Mouse (Mus musculus) kidney, postnatal 36 days (tissue): ENCODE results near the gene Mark3.
A peak's percentile ranks its signal among the peaks of the same experiment; 100 is the strongest.

Source experiments
- DNase-seq, 2 experiments: peaks; one replicate each; pipeline ENCODE4 v3.0.0; 2021 to 2022; ENCODE audit warnings: mixed read lengths in 2 of 2

Mark3 gene

DNA sequence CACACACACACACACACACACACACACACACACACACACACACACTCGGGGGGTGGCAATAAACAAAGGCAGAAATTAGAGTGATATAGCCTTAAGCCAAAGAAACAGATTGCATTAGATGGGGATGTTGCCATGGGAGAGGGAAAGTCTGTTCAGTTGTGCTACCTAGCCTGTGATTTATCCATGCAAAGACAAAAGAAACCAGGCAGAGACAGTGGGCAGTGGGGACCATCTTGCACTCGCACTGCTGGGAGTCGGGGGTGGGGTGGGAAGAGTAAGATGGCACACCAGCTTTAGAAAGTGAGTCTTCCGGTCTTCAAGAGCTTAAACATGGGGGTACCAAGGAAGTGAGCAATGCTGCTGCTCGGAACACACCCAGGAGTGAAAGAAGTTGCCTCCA, 14.0 kb upstream of the Mark3 start:
- DNase-seq = no peak

DNA sequence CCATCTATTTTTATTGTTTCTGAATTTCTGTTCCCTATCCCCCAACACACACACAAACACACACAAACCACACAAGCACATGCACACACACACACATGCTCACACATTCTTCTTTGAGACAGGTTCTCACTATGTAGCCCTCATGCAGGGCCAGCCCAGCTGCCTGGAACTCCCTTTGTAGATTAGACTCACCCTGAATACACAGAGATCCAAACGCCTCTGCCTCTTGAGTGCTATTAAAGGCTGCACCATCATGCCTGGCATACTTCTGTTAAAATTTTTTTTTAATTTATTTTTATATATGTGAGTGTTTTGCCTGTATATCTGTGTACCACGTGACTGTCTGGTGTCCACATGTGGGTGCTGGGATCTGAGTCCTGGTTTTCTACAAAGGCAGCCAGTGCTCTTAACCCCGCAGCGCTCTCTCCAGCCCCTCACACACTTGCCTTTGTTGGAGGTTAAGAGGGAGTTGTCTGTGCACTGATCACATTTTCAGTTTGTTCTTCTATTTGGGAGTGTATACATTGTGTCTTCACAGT, 12.0 kb upstream of the Mark3 start:
- DNase-seq = no peak

DNA sequence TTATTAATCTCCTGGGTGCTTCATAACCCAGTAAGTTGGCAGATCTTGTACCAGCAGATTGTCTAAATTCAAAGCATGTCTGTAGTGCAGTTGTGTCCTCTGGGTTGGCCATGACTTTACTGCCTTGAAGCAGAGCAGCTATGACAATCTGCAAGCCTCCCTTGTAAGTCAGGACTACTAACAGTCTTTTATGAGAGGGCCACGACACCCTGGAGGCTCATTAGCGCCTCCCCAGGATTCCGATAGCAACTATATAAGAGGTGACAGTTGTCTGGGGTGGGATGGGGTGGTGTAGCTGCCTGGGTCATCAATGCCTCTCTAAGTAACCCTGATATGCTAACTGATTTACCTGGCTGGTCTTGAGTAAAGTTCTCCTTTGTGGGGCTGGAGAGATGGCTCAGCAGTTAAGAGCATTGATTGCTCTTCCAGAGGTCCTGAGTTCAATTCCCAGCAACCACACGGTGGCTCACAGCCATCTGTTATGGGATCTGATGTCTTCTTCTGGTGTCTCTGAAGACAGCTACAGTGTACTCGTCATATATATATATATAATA, 11.2 kb upstream of the Mark3 start:
- no peak for DNase-seq

DNA sequence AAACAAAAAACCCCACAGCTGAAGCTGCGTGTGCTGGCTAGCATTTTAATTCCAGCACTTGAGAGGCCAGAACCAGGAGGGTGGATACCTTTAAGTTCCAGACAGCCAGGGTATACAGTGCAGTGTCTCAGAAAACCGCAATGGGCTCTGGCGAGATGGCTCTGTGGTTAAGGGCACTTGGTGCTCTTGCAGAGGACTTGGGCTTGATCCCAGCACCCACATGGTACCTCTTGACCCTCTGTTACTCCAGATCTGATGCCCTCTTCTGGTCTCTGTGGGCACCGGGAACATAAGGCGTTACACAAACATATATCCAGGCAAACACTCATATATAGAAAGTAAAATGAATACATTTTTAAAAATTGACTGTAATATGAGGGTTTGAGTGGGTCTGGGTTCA, 9.0 kb upstream of the Mark3 start:
- peak in 1 of 2 experiments; percentile 21 for DNase-seq

DNA sequence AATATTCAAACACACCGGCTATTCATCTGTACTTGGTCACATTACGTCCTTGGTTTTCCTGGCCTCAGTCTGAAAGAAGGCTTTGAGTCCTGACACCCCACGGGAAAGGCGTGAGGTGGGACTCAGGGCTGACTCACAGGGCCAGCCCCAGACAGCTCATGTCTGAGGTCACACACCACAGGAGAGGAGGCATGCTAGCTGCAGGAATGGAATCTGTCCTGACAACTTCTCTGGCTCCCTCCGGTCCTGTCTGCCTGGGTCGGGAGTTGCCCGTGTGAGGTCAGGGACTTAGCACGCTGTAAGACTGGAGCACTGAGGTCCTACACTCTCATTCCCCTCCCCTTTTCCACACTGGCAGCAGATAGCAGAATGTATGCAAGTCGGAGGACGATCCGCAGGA, 5.5 kb upstream of the Mark3 start:
- DNase-seq = peak; percentile 68 to 76

DNA sequence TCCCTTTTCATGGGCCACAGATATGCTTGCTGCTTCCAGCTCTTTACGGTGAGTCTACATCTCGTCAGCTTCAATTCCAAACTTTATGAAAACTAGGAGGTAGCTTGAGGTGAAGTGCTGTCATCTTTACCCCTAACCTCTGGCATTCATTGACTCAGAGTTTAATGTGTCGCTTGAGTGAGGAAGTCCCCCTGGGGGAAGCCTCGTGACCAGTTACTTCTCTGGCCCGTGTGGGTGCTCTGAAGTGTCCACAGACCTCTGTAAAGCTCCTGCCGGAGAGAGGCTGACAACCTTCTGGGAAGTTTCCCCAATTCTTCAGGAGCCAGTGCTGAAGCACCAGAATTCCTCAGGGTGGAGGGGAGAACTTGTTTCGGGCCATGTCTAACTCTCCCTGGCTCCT, 1.9 kb upstream of the Mark3 start:
- DNase-seq = peak; percentile 75 to 80

DNA sequence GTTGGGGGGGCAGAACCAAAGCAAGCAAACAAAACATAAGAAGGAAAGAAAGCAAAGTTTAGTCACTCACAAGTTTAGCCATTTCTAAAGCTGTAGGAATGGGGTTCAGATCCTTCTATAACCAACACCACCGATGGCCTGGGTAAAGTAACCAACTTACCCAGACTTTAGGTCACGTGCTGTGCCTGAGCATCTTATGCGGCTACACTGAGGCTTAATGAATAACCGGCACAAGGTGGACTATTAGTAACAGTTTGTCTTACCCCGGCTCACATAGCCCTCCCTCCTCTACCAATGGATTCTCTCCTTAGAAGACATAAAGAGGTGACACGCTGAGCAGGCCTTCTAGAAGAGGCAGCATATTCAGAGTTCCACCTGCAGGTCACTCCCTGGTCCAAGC, 1.0 kb upstream of the Mark3 start:
- peak; percentile 73 to 89 for DNase-seq

DNA sequence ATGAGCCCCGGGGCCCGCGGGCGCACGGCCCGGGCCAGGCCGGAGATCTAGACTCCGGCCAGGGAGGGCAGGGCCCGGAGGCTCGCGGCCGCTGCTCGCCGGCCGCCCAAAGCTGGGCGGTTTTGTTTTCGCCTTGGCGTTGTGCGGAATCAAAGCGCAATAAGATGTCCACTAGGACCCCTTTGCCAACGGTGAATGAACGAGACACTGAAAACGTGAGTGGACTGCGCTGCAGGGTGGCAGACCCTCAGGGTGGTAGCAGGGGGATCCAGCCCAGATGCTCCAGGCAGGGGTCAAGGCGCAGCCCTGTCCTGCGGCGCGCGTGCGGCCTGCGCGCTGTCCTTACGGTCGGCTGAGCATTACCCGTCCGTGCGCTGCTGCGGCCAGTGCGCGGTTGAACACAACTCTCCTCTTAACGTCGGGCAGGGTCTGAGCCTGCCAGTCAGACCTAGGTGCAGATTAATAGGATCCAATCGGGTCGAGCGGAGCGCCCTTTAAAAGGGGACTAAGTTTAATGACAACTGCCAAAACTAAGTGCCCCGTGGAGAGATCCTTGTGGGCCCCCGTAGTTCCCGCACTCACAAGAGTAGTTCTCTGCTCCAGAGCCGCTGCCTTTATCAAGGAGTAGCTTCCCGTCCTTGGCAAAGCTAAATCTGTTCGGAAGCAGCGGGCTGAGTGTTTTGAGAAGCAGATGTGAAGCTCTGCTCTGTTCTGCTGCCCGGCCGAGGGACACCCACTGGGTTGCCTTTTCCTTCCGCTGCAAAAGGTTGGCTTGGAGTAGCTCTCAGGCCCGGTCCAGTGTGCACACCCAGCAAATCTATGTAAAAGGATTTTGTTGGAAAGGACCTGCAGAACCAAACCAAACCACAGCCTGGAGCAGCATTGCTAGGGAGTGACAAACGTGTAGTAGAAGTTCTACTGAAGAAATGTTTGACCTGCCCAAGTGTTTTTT, 840 bp downstream of the Mark3 start:
- DNase-seq = peak in 1 of 2 experiments; percentile 71

DNA sequence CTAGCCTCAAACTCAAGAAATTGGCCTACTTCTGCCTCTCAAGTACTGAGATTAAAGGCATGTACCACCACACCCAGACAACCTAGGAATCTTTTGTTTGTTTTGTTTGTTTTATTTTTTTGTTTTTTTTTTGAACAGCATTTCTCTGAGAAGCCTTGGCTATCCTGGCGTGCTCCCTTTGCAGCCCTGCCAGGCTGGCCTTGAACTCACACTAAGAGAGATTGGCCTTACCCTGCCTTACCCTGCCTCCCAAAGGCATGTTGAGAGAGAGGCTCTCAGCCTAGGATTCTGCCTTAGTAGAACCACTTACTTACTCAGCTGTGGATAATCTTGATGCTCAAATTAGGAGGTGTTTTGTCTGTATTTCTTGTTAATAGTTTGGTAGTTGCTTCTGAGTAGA, 8.7 kb downstream of the Mark3 start:
- DNase-seq = no peak

DNA sequence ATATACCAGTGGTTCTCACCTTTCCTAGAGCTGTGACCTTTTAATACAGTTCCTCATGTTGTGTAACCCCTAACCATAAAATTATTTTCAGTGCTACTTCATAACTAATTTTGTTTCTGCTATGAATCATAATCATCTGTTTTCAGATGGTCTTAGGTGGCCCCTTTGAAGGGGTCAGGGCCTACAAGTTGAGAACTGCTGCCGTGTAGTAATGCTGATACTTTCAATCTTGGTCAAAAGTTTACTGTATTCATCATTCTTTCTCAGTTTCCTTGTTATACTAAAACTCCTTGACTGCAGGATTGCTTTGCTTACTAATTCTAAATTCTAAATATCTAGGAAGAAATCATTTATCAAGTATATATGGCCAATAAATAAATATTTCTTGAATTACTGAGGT, 10.1 kb downstream of the Mark3 start:
- DNase-seq = no peak

DNA sequence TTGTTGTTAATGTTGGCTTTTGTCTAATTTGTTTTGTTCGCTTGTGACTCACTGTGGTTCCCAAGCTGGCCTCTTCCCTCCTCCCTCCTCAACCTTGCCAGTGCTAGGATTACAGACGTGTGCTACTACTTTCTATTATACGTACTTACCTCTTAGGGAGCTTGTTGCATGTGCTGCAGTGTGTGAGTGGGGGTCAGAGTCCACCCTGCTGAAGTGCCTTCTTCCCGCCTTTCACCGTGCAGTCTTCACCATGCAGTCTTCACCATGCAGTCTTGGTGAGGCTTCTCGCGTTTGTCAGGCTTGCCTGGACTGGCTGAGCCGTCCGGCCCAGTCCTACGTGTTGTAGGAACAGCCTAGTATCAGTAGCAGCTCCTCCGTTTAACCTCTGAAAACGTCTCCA, 12.9 kb downstream of the Mark3 start:
- peak in 1 of 2 experiments; percentile 36 for DNase-seq

DNA sequence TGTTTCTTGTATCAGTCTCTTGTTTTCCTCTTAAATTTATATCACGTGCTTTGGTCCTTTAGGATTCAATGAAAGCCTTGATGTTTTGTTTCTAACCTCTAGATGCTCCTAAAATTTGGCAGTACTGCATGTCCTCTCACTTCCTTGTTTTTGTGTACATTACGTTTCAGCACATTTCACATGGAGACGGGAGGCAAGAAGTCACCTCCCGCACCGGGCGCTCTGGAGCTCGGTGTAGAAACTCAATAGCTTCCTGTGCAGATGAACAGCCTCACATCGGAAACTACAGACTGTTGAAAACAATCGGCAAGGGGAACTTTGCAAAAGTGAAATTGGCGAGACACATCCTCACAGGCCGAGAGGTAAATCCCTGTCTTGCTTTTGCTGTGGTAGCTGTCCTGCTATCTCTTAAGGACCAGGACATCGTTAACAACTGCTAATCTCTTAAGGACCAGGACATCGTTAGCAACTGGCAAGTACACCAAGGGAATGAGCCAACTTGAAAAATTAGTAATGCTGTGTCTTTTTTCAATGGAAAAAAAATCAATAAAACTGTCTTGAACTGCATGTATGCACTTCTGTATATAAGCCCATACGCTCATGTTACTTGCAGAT, 18.2 kb downstream of the Mark3 start:
- DNase-seq = peak in 1 of 2 experiments; percentile 56

DNA sequence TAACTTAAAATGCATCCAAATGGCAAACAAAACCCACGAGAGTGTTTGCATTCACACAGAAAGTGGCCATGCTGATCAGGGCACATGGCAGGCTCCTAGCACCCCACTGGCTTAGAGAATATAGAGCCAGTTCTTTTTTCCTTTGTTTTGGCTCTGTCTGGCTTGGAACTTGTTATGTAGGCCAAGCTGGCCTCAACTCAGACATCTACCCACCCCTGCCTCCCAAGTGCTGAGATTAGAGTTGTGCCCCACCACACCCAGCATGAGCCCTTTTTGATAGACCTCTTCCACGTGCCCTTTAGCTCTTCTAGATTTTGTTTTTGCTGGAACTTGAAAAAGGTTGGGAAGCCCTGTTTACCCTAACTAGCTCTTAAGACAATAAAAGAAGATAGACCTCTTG, 19.5 kb downstream of the Mark3 start:
- DNase-seq = no peak

DNA sequence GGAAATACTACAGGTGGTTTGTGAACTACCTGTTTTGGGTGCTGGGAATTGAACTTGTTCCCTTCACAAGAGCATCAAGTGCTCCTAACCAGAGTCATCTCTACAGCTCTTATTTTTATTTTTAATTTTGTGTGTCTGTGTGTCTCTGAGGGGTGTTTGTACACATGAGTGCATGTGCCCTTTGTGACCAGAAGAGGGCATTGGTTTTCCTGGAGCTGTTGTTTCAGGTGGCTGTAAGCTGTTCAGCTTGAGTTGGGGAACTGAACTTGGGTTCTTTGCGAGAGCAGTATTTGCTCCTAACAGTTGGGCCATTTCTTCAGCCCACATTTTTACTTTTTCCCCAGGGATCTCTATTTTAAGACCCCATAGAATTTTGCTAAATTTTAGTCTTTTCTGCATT, 23.0 kb downstream of the Mark3 start:
- no peak for DNase-seq

DNA sequence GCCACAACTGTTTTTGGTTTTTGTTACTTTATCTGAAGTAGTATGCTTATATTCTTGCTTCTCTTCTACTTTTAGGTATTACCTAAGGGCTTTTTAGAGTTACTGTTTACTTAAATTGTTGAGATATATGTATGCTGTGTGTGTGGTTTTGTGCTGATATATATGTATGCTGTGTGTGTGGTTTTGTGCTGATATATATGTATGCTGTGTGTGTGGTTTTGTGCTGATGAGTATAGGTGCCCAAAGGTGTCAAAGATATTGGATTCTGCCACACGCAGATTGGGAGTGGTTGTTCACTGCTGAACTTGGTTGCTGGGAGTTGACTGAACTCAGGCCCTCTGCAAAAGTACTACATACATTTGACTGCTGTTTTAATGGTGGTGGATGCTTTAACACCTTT, 24.6 kb downstream of the Mark3 start:
- no peak for DNase-seq

DNA sequence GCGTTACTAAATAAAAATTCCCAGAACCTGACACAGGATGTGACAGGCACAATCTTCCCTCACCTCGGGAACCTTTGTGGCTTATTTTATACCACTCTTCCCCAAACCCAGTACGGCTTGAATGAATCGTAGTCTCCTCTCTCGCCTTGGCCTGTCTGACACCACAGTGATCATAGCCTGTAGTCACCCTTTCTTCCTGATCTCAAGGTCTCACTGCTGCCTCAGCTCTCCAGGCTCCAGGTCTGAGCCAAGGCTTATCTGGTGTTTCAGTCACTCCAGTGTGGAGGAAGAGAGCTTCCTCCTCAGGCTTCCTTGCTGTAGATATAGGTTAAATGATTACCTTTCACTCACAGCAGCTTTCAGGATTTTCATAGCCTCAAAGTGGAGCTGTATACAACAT, 25.3 kb downstream of the Mark3 start:
- DNase-seq = no peak

DNA sequence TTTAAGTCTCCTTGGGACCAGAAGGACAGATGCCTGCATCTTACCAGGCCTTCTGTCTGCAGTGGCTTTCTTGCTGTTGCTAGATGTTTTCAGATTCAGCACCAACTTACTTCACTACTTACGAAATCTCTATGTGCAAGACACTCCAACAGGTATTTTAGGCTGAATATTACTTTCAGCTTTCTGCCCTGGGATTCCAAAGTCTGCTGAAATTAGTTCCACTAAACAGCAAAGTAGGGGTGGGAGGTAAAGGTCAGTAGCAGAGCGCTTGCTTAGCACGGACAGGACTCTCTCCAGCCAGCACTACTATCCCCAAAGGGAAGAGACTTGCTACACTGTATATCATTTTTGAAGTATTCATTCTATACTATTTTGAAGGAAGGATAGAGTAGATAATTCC, 29.5 kb downstream of the Mark3 start:
- DNase-seq = peak; percentile 22 to 60

DNA sequence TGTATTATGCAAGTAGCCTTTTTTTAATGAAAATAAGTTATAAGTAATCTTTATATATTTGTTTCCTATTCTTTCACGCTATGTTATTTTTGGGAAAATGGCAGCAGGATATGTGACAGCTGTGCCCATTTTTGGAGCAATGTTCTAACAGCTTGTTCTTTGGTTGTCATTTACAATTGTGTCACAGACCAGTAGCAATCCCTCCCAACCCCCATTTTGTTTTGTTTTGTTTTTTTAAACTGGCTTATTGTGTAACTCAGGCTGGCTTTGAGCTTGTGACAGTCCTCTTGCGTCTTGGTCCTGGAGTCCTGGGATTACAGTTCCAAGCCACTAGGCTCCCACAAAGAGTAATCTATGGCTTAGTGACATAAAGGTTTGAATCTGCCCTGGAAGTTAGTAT, 31.3 kb downstream of the Mark3 start:
- no peak for DNase-seq

DNA sequence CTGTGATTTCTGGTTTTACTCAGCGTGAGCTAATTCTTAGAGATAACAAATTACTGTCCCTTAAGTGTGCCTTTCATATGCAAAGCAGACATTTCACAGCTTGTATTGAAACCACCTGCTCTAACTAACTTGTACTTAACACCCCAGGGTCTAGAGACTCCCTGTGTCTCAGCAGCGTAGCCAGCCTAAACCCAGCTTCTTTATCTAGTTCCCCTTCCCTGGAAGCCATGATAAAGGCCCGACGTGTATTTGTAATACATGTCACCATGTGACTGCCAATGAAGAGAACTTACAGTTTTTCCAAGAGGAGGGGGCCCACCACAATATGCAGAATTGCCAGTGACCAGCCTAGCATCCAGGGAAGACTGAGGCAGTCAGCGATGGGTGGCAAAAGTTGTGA, 33.7 kb downstream of the Mark3 start:
- no peak for DNase-seq

DNA sequence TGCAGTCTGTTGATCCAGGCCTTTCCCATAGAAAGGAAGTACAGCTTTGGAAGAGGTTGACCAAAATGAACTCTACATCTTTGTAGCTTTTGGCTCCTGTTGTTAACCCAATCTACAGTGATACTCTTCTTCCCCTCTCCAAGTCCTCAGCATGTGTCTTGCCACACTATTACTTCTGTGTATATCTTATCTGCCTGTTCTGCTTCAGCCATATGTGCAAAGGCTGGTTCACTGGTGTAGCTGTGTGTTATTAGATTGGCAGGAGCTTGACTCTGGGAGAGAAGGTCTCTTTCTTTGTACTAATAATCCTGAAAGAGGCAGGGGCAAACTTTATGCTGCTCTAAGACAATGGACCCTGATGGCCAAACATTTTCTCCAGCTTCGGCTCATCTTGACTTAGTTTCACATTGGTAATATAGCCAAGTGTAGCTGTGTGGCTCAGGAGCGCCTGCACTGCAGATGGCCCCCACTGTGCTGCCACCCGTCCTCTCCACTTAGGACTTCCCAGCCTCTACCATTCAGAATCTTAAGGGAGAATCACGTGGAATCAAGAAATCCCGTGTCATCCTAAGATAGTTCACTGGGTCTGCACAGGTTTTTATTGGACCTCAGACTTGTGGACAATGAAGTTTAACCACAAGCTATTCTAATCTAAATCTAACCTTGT, 40.3 kb downstream of the Mark3 start:
- DNase-seq = no peak

DNA sequence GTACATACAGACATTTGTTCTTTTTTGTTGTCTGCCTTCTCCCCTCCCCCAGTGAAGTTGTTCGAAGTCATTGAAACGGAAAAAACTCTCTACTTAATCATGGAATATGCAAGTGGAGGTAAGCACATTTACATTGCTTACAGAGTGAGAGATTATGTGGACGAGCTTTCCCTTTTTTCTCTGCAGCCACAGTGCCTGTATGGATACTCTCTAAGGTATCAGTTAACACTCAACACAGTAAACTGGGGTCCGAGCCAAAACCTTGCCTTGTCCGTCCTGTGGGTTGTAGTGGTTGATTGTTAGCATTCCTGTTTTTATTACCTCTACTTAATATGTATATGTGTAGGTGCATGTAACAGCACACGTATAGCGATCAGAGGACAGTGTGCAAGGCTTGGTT, 43.9 kb downstream of the Mark3 start:
- DNase-seq = no peak

DNA sequence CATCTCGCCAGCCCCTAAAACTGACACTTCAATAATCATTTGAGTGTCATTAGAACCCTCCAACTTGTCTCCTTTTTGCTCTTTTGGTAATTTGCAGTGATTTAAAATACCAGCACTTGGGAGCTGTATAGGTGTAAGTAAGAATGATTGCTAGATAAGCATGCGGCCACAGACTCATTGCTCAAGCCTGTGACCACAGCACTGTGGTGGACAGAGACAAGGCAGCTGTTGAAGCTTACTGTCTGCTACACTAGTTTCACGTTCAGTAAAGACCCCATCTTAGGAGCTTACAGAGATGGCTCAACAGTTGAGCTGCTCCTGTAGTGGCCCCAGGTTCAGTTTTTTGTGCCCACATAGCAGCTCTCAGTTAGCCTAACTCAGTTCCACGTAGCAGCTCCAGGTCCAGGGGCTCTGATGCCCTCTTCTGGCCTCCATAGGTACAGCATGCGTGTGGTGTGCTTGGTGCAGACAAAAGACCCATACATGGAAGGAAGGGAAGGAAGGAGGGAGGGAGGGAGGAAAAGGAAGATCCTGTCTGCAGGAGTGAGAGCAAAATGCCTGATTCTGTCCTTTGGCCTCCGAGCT, 73.8 kb downstream of the Mark3 start:
- peak; percentile 67 to 80 for DNase-seq

DNA sequence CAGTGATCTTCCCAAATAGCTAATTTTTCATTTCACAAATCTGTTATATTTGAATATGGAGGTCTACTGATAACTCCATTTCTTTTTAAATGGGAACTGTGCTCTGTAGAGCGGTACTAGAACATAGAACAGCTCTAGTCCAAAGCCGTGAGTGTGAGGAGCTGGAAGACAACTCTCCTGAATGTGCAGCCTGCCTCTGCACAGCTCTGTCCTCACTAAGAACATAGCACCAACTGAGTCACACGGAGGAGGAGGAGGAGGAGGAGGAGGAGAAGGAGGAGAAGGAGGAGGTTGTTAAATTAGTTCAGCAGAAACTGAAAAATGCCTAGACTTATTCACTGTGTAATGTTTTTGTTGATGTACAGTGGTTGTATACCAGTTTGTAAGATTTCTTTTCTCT, 78.6 kb downstream of the Mark3 start:
- no peak for DNase-seq
